Mouse (Mus musculus) MEL-GATA-1-ER (cell line): ENCODE data around the gene Rab11fip4.

Experiments
- DNase-seq: peaks from one replicate; pipeline ENCODE4 v3.0.0-alpha.2; 2012; ENCODE audit warnings: low read depth; ENCODE audit errors: extremely low read depth

Gene Rab11fip4

GRCm38 (mm10) chr11:79590664-79591590 lies at the start of gene Rab11fip4:
Gene Rab11fip4, plus strand, starts transcription at chr11:79591212.
- no peak for DNase-seq

- DNase-seq, result no peak
These were observed 38.4 kb upstream of the Rab11fip4 start for GRCm38 (mm10) chr11:79552622-79553021.

GRCm38 (mm10) chr11:79560536-79560935 lies 30.5 kb upstream of the Rab11fip4 start:
- no peak for DNase-seq

GRCm38 (mm10) chr11:79563493-79563892 lies 27.5 kb upstream of the Rab11fip4 start:
- no peak for DNase-seq

GRCm38 (mm10) chr11:79566947-79567346 lies 24.1 kb upstream of the Rab11fip4 start:
- no peak for DNase-seq

GRCm38 (mm10) chr11:79568197-79568911 lies 22.7 kb upstream of the Rab11fip4 start:
- no peak for DNase-seq

- no peak for DNase-seq
These were observed 20.7 kb upstream of the Rab11fip4 start for GRCm38 (mm10) chr11:79570319-79570718.

- peak; percentile 26 for DNase-seq
These were observed 17.2 kb upstream of the Rab11fip4 start for GRCm38 (mm10) chr11:79573836-79574235.

- DNase-seq, result no peak
These were observed 15.5 kb upstream of the Rab11fip4 start for GRCm38 (mm10) chr11:79575383-79576073.

- DNase-seq, result peak; percentile 49
These were observed 13.3 kb upstream of the Rab11fip4 start for GRCm38 (mm10) chr11:79577741-79578140.

GRCm38 (mm10) chr11:79580660-79581059 lies 10.4 kb upstream of the Rab11fip4 start:
- no peak for DNase-seq

GRCm38 (mm10) chr11:79581257-79581656 lies 9.8 kb upstream of the Rab11fip4 start:
- DNase-seq, result no peak

GRCm38 (mm10) chr11:79584191-79584590 lies 6.8 kb upstream of the Rab11fip4 start:
- peak; percentile 21 for DNase-seq

GRCm38 (mm10) chr11:79589317-79590075 lies 1.5 kb upstream of the Rab11fip4 start:
- no peak for DNase-seq

- DNase-seq, result no peak
These were observed 571 bp downstream of the Rab11fip4 start for GRCm38 (mm10) chr11:79591591-79591975.

GRCm38 (mm10) chr11:79593495-79593894 lies 2.5 kb downstream of the Rab11fip4 start:
- DNase-seq, result no peak

- DNase-seq, result no peak
These were observed 19.4 kb downstream of the Rab11fip4 start for GRCm38 (mm10) chr11:79610454-79610853.

- DNase-seq, result no peak
These were observed 20.1 kb downstream of the Rab11fip4 start for GRCm38 (mm10) chr11:79611011-79611666.

- no peak for DNase-seq
These were observed 21.1 kb downstream of the Rab11fip4 start for GRCm38 (mm10) chr11:79612046-79612600.

- no peak for DNase-seq
These were observed 22.1 kb downstream of the Rab11fip4 start for GRCm38 (mm10) chr11:79613084-79613483.
